Mouse (Mus musculus): ENCODE results near the gene Galntl6.
"Not testable (repeated sequence)": the region's sequence is repeated elsewhere in the genome, so short reads cannot be mapped to it uniquely, and the experiment has no call there.

The Galntl6 gene

DNA sequence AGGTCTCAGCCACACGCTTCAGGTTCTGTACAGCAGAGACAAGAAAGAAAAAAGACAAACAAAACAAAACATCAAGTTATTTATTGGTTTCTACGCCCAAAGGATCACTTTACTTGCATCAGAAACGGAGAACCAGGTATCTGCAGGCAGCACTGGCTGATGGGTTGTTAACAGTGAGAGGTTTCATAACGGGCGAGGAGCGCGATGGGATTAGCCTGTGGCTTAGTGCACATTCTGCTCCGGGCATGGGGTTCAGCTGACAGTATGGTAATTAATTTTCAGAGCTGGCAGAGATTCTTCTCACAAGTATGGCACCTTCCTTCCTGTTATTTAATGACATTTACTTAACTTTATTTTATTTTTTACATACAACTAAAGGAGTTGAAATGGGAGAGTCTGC, 1075.1 kb downstream of the Galntl6 start:
- DNase-seq = no peak

DNA sequence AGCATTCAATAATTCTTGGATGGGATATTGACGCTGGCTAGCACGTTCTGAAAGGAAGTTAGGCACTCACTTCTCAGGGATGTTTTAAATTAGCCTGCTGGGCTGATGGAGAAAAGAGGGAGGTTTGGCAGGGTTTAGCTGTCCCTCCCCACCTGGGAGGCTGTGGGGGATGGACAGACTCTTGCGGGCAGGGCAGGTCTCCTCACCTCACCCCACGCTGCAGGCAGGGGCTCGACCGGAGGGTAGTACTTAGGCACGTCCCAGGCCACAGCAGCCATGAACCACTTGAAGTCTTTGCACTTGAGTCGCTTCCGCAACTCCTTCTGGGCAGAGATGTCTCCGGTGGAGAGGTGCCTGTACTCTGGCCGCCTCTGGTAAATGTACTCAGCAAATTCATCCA, 1075.5 kb downstream of the Galntl6 start:
- no peak for DNase-seq

DNA sequence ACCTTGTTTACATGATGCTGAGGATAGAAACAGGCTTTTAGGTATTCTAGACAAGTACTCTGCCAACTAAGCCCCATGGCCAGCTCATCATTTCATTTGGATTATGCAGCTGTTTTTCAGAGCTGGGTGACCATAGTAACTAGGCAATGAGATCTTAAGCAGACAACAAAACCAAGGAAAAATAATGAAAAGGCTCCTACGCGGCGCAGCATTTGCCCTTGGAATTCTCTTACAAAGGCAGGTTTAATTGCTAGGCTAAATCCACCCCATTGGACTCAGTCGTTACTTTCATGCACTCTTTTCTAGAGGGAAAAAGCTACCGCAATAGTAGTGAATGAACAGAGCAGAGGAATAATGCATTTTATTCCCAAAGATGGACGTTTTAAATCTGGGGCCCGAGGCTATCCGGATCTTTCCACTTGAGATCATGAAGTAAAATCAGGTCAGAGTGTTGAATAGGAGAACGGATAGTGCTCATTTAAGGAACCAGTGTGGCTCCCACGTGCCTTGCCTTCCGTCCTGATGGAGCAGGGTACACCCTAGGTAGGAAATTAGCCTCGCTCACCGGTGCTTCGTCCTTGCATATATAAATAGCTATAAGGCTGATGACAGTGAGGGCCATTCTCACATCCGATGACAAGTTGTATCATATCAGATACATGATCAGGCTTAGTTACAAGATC, 1076.1 kb downstream of the Galntl6 start:
- no peak for DNase-seq

DNA sequence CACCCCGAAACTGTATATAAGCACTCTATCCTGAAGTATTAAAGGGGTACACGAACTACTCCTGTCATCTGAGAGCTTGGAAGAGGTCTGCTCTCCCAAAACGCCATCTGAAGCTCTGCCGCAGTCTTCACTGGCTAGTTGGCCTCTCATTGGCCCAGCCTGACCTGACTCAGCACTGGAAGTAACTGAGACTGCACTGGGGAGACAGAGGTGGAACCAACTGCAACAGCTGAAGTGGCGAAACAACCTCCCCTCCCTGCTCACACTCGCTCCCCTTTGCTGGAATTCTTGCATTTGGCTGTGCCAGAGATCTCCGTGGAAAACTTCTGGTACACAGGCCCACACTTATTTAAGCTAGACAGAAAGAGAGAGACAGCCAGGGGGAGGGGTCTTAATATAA, 1089.3 kb downstream of the Galntl6 start:
- no peak for DNase-seq

DNA sequence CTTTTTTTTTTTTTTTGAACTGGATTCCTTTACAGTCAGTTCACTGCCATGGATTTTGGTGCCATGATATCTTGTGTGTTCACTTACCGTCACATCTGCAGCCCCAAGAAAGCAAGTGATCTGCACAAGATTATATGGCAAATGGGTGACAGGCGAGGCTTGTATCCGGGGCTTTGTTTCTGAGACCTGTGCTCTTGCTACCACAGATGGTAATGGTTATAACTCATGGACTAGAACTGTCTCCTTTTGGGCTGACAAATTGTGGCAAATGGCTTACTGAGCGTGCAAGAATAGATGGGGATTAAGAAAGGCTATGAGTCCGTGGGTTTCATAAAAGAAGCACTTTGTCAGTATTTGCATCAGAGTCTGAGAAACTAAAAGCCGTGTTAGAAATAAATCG, 1096.4 kb downstream of the Galntl6 start:
- peak; percentile 26 for DNase-seq

DNA sequence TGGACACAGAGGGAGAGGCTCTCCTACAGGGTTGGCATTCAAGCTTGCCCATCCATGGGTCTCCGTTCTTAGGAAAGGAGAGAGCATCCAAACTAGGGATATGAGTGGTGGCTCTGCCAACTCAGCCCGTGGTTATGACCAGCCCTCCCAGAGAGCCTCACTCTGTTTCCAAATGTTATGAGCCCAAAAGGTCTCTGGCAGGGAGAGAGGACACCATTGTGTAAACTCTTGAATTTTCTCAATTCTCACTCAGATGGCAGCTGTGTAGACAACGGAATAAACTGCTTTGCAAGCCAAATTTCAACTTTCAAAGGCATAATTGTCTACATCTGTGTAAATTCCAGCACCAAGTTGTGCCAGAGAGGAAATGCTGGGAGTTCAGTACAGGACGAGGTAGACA, 1105.4 kb downstream of the Galntl6 start:
- no peak for DNase-seq

DNA sequence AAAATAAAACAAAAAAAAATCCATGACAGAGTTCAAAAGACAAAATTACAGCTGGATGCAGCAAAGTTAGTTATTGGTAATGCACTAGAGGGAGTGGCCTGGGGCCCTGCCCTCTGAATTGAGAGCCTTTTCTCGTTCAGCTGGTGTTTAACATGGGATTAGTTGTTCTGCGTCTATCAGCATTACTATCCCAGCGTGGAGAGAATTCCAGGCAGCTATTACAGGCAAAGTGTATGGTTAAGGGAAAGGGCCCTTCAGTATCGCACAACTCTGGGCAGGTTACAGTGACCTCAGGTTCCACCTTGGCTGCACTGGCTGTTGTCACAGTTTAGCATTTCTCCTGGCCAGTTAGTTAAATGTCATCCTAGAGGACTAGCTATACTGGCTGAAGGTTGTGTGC, 1107.3 kb downstream of the Galntl6 start:
- no peak for DNase-seq

DNA sequence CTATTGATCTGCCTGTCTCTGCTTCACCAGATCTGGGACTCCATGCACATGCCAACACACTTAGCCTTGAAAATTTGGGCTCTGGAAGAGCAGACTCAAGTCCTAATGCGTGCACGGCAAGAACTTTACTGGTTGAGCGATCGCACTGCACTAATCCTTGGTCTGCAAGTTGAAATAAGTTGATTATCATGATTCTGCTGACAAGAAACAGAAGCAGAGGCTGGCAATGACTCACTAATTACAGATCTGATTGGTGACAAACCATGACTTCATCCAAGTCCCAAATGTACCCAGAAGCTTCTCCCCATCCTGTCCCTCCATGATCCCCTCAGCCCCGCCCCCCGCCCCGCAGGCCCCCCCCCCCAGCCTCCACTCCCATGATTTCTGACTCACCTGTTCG, 1108.6 kb downstream of the Galntl6 start:
- DNase-seq = no peak

DNA sequence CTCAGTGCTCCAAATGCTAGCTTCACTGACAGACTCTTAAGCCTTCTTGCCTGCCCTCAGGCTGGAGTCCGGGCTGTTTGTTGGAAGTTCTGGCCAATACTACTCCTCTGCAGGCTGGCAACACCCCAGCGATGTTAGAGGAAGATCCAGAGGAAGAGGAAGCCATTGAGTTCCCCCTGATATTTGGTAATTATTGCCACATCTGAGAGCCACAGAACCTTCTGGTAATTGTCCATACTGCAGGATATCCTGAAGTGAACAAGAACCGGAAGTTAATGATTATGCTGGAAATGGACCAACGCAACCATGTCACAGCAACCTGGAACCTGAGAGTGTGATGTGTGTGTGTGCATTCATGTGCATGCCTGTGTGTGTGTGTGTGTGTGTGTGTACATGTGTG, 1111.2 kb downstream of the Galntl6 start:
- no peak for DNase-seq

DNA sequence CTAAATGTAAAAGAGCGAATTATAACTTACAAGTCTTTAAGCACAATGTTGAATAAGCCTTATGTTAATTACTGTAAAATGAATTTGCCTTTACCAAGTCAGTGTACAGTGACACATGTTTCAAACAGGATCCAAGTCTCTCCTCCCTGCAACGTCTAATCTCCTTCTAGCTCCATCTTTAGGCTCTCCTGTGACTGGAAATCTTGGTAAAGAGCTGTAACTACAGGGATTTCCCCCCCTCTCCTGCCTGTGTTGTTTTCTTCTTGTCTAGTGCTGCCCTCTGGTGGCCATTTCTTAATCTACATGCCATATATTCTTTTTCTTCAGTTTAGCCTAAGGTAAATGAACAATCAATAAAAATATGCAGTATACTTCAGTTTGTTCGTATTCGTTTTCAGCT, 1112.1 kb downstream of the Galntl6 start:
- peak; percentile 91 for DNase-seq

DNA sequence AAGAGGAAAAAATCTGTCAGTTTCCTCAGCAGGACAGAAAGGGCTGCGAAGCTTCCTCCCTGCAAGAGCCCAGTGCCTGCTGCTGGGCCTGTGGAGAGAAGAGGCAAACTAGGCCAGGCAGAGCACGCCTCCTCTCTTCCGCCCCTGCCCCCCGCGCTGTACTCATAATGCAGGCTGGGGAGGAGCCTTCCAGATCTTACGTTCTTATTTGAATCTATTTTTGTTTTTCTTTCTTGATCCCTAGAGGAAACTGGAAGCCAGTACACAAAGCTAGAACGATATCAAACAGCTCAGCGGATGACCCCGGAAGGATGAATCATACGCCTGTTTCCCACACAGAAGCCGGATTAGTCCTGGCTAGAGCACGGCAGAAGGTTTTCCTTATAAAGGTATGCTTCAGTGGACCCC, 1112.6 kb downstream of the Galntl6 start:
- DNase-seq = peak; percentile 75

DNA sequence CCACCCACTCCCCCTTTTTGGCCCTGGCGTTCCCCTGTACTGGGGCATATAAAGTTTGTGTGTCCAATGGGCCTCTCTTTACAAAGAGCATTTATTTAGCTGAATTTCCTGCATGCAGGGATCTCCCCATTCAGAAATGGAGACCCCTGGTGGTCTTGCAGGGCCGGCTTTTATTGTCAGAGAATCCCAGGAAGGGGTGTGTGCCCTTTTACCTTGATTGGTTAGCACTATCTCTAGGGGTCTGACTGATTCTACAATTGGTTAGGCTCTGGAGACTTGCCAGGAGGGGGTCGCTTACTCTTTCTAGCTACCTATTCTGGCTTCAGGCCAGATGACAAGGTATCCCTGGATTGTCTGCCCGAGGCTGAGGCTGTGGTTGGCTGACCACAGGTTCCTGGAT, 1119.0 kb downstream of the Galntl6 start:
- DNase-seq = peak; percentile 58

DNA sequence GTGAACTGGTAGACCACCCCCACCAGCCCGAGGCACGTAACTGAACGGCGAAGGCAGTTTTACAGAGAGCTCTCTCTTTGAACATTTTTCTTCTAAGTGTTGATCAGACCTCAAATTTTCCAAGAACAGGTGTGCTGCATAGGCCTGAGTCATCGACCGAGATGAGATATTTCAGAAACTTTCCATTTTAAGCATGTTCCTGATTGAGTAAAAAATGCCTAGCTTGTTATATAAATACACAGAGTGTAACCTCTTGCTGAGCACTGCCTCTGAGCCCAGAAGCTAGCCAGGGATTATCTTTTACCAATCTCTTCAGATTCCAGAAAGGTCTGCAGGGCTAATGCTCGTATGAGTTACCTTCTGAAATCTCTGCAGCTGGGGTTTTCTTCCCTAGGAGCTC, 1120.2 kb downstream of the Galntl6 start:
- DNase-seq = no peak

DNA sequence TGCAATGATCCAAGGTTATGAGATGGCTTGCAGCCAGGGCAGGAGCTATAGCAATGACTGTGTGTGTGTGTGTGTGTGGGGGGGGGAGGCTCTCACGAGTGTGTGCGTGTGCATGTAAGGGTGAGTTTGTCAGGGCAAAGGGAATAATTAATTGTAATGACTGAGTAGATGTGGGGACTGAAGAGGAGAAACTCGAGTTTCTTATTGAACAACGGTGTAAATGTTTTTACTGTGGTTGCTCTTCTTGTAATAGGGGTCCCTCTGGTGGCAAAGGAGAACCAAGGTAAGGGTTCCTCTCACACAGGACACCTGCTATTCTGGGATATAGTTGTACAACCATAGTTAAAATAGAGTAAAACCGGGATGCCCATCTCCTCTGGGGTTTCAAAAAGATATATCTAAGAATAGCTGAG, 1121.1 kb downstream of the Galntl6 start:
- DNase-seq = peak; percentile 62

DNA sequence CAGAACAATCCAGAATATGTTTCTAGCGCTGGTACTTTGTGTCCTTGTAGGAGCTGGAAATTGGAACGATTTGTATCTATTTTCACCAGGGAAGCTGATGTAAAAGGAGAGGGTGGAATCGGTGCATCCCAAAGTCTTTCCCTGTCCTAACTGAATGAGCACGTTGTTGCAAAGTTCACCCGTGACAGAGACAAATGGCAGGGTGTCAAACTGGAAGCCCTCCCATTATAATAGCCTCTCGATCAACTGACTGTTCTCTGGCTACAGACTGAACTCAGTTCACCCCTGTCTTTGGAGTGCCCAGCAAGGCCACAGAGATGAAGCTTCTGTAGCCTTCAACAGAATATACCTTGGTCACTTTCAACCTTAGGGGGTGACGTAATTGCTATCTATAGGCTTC, 1132.9 kb downstream of the Galntl6 start:
- no peak for DNase-seq

DNA sequence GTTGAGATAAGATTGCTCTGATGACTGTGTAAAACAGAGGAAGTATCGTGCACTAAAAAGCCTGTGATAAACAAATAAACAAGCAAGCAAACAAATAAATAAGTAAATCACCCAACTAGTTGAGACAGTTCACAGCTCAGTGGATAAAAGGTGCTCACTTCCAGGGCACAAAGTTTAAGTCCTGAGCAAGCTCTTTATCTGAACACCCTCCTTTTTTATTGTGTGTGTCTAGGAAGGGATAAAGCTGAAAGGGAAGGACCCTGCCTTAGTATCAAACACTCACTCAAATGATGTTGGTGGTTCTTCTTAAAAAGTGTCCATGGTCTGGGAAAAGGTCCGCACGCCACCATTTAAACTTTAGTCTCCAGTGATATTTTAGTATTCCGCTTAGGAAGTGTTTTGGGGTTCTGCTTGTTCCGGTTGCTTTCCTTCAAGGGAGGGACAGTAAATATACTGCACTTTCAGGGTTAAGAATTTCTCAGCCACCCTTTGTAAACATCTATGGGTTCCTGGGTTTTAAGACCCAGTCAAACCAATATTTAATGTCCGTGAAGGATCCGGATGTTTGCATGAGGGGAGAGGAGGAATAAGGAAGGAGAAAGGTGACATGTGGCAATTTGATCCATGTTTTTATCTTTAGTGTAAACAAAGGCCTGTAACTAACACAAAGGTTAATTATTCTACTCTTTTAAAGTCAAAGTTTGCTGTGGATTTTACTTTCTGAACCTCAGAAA, 1134.3 kb downstream of the Galntl6 start:
- DNase-seq = no peak

DNA sequence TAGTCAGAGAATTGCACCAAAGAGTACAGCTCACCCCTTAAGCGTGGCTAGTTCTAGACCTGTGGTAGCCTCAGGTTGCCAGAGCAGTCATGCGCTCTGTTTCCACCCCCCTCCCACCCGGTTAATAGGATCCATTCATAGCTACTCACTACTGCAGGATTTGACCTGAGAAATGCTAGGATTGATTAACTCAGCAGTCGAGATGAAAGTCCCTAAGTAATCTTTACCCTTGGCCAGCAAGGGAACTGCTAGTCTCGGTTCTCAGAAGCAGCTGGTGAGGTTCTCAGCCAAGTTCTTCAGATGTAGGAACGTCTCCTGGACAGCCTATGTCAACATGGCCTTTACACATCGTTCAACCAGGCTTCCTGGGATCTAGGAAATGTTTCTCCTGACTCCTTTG, 1135.7 kb downstream of the Galntl6 start:
- DNase-seq = no peak

DNA sequence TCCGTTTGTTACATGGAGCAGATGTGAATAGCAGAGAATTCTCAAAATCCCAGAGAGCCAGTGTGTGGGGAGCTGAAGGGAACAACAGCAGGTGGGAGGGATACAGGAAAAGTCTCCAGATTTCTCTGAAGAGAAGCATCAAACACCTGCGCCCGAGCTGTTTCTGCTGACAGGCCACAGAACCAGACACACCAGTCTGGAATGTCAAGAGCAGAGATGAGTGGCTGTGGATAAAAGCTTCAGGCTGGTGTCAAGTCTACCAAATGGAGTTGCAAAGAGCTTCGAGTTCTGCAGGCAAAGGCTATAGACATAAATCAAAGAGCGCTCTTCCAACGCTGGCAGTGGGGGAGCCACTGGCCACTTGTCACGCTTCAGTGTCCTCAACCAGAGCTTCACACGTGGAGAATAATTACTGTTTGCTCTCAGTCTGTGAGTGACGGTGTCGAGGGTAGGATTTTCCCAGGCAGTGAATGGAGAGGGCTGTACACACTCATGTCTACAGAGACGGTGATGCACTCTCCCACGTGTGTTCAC, 1139.6 kb downstream of the Galntl6 start:
- DNase-seq = peak; percentile 21

DNA sequence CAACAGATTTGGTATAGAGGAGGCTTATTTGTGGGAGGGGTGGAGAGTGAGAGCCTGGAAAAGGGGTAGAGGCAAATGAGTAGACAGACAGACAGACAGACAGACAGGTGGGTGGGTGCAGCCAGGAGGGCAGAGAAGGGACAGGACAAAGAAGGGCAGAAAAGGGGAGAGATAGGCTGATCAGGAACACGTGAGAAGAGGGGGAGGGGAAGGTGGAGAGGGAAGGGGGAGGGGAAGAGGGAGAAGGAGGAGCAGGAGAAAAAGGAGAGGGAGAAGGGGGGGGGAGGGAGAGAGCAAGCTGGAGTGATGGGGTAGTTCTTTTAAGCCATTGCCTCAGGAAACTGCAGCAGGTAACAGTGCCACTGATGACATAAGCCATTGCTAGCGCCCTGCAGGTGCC, 1144.9 kb downstream of the Galntl6 start:
- no peak for DNase-seq

DNA sequence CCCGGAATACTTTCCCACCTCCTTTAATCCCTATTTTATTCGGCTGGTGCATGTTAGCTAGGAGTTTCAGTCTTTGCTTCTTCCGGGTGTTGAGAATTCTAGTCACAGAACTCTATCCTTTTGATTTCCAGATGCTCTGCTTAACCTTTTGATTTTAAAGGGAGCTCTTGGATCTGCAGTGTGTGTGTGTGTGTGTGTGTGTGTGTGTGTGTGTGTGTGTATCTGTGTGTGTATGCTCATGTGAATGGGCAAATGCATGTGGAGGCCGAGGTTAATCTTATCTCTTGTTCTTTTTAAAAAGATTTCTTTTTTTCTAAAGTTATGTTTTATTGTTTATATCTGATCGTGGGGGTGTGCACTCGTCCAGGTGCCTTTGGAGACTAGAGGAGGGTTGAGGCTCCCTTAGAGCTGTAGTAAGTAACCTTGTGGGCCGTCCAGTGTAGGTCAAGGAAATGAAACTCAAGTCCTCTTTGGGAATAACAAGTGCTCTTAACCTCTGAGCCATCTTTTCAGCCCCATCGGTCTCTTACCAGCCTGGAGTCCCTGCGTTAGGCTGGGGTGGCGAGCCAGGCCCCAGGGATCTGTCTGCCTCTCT, 1145.9 kb downstream of the Galntl6 start:
- no peak for DNase-seq

DNA sequence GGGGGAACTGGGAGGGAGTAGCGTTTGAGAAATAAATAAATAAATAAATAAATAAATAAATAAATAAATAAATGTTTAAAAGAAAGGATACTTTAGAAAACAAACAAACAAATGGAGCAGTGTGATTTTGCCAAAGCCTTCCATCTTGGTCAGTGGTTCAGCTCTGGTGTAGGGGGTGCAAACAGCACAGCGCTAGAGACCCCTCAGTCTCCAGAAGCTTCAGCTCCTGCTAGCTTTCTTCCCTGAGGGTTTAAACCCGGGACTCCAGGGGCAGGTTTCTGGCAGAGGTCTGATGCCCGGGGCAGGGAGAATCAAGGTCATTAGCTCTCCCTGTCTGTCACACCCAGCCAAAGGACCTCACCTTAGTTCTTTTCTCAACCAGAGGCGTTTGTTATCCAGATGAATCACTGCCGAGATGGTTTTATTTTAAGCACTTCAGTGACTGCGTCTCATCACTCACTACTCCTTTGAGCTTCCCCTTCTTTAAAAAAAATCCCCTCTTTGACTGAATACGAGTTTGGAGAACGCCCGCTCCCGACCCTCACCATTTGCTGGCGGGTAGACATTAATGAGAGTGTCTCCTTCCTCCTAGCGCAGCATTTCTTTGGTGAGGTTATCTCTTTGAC, 1146.6 kb downstream of the Galntl6 start:
- peak; percentile 12 for DNase-seq

DNA sequence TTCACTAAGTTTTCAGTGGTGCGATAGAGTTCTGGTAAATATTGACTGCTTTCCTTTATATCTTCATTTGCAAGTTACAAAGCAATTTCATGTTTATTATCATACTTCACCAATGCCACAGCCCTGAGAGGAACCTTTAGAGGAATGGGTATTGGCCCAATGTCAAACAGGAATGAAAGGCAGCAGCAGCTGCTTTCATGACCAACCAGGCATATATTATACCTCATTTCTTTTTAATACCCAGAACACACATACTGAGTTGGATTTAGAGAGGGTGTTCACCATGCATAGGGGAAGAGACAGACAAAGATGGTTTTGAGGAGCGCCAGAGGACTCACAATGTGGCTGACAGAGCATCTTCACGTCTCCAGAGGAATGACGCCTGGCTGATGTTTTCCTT, 1147.2 kb downstream of the Galntl6 start:
- DNase-seq = no peak

DNA sequence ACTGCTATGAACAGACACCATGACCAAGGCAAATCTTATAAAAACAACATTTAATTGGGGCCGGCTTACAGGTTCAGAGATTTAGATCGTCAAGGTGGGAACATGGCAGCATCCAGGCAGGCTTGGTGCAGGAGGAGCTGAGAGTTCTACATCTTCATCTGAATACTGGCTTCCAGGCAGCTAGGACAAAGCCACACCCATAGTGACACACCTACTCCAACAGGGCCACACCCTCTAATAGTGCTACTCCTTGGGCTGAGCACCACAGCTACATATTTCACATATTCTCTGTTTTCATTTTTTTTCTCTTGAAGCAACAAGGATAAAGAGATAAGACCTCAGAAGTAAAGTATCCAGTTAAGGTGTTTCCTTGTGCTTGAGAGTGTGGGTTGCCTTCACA, 1149.8 kb downstream of the Galntl6 start:
- not testable (repeated sequence) for DNase-seq

DNA sequence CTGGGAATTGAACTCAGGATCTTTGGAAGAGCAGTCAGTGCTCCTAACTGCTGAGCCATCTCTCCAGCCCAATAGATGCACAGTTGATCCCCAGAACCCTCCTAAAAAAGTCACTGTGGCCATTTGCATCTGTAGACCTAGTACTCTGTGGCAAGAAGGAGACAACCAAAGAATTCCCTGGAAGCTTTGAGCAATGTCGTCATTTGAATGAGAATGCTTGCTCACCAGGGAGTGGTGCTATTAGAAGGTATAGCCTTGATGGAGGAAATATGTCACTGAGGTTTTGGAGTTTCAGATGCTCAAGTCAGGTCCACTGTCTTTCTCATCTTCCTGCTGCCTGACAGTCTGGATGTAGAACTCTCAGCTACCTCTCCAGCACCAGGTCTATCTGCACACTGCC, 1151.5 kb downstream of the Galntl6 start:
- no peak for DNase-seq
